Mouse (Mus musculus): ENCODE results near the gene Prl2c1.
"Not testable (repeated sequence)": the region's sequence is repeated elsewhere in the genome, so short reads cannot be mapped to it uniquely, and the experiment has no call there.

The Prl2c1 gene

GRCm38 (mm10) chr13:27849042-27849441 lies at the start of gene Prl2c1:
TSS of gene Prl2c1 (plus strand) at chr13:27849342.
- DNase-seq, result no peak

GRCm38 (mm10) chr13:27801354-27801753 lies 47.8 kb upstream of the Prl2c1 start, which contains the start of gene Prl2a1:
TSS of gene Prl2a1 (plus strand) at chr13:27801654.
- DNase-seq, result no peak

- no peak for DNase-seq
Measured at GRCm38 (mm10) chr13:27802765-27803164, 46.4 kb upstream of the Prl2c1 start.

- not testable (repeated sequence) for DNase-seq
Measured at GRCm38 (mm10) chr13:27904236-27904635, 55.1 kb downstream of the Prl2c1 start.

All from kidney, adult 18-20 months (tissue).